ENCODE assay signal across 15 mouse cellular contexts in genomic region chr15:40371486-40371885, GRCm38 (mm10).
"Had no signal": no experiment of that assay in that cellular context is flagged by ENCODE, and none has a peak within 500 bp of the region (broad histone marks: within the 10 kb centered on the region; RNA-seq: fewer than 3 reads in every experiment).

No protein-coding gene starts in this region.

- H3K4me1 ChIP-seq: neural tube, embryonic 12.5 days; neural tube, embryonic 13.5 days; neural tube, embryonic 15.5 days; stomach, embryonic 15.5 days had no signal

- H3K4me3 ChIP-seq: neural tube, embryonic 12.5 days; neural tube, embryonic 13.5 days; neural tube, embryonic 15.5 days; stomach, embryonic 15.5 days had no signal

- H3K9me3 ChIP-seq: neural tube, embryonic 12.5 days; neural tube, embryonic 13.5 days; neural tube, embryonic 15.5 days; stomach, embryonic 15.5 days had no signal

- H3K27ac ChIP-seq: neural tube, embryonic 12.5 days; neural tube, embryonic 13.5 days; neural tube, embryonic 15.5 days; stomach, embryonic 15.5 days; stomach, postnatal 0 days had no signal

- H3K36me3 ChIP-seq: neural tube, embryonic 12.5 days; neural tube, embryonic 13.5 days; neural tube, embryonic 15.5 days; stomach, embryonic 15.5 days had no signal

- DNase-seq: right cerebral cortex, postnatal 14 days; right cerebral cortex, postnatal 25 days; right cerebral cortex, postnatal 4 days; spleen, adult 18-20 months; thymus, adult 18-20 months; thymus, adult 2 months; thymus, postnatal 14 days; thymus, postnatal 25 days; thymus, postnatal 36 days; thymus, postnatal 4 days had no signal

- H3K9ac ChIP-seq: neural tube, embryonic 12.5 days; neural tube, embryonic 13.5 days; neural tube, embryonic 15.5 days; stomach, embryonic 15.5 days had no signal

- H3K27me3 ChIP-seq: neural tube, embryonic 12.5 days; neural tube, embryonic 13.5 days; neural tube, embryonic 15.5 days; stomach, embryonic 15.5 days had no signal

- H3K4me2 ChIP-seq: neural tube, embryonic 12.5 days; neural tube, embryonic 13.5 days; neural tube, embryonic 15.5 days; stomach, embryonic 15.5 days had no signal
